Mouse (Mus musculus) liver, adult 2 months (tissue): ENCODE measurements around the gene Chd9.

Source experiments
- CTCF ChIP-seq: fragments of 200-500 bp; IDR thresholded peaks from 2 replicates; pipeline ENCODE4 v1.5.1; 2011; ENCODE audit warnings: low read depth, low read length, control low read depth
- POLR2A ChIP-seq: fragments of 200-500 bp; IDR thresholded peaks from 2 replicates; pipeline ENCODE4 v1.6.1; 2011; ENCODE audit warnings: low read length, control low read depth; ENCODE audit not compliant: insufficient read depth; ENCODE audit errors: extremely low read depth

DNA sequence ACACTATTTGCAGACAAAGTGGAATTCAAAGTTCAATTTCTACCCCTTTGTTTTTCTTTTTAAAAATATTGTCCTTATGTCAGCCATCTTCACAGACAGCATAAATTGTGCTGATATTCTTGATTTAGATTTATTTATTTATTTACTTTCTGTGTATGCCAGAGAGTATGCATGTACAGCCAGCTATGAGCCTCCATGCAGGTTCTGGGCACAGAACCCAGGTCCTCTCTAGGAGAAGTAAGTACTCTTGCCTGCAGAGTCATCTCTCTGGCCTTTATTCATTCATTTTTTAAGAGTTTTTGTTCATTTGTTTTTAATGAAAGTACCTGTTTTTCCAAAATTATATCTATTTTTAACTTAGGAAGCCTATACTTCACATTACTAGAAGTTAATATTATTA is 129.6 kb downstream of the Chd9 start:
- TF ChIP-seq CTCF: no peak
- no peak for TF ChIP-seq POLR2A
